8 mouse cellular contexts compared by ENCODE assay signal in the genomic region with DNA sequence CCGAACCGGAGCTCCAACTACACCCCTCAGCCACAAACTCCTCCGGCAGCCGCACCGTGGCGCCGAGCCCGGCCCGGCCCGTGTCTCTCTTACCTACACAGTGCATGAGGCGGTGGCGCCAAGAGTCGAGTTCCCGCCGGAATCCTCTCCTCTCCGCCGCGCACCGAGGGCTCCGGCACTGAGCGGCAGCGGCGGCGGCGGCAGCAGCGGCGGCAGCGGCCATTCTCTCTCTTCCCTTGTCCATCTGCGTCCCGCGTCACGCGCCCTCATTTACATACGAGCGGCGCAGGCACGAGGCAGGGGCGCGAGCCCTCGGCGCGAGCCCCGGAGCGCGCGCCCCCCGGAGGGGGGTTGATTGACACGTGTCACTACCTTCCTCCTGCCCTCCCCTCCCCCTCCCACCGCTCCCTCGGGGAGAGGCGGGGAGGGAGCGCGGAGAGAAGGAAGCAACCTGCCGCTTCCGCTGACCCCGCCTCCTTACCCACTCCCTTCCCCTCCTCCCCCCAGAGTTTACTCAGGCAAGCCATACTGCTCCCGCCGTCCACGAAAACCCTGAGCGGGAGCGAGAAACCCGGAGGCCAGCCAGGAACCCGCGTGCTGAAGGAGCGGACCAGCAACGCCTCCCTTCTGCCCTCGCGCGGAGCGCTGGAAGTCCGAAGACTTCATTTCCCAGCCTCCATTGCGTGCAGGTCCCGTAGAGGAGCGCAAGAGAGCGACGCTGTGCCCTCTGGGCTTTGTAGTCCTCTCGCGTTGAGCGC. TPM values are rescaled to one million over a fixed set of nuclear protein-coding genes. Genes with fewer than 3 reads are reported as not detected.
A peak's percentile ranks its signal among the peaks of the same experiment; 100 is the strongest.
DNase-seq lines count a peak whose midpoint lies in the region; ATAC-seq and TF ChIP-seq lines count a peak whose summit lies in the region.

A gene (minus strand): TSS at position 362 of the 758 bp plus-strand sequence.

- H3K36me3 ChIP-seq in embryonic facial prominence, embryonic 15.5 days, result no peaks in the 10 kb centered on the region
- H3K36me3 ChIP-seq in limb, embryonic 14.5 days (ENCODE audit: control insufficient read depth, insufficient read depth, low read length), result no peaks in the 10 kb centered on the region
- H3K36me3 ChIP-seq in midbrain, postnatal 0 days (ENCODE audit: insufficient read depth, low read length), result no peaks in the 10 kb centered on the region

- H3K4me1 ChIP-seq in bone marrow, adult 2 months (ENCODE audit: control insufficient read depth, insufficient read depth, low read length), result no peaks in the 10 kb centered on the region; the same call in 1 of the 2 replicates
- H3K4me1 ChIP-seq in embryonic facial prominence, embryonic 15.5 days, result 0 out of 2 replicates have a peak, but pooled peaks cover 4% of the 10 kb centered on the region
- peaks cover 4% of the 10 kb centered on the region; the same call in 1 of the 2 replicates for H3K4me1 ChIP-seq in limb, embryonic 14.5 days (ENCODE audit: control insufficient read depth, insufficient read depth, low read length)
- H3K4me1 ChIP-seq in midbrain, postnatal 0 days (ENCODE audit: insufficient read depth, low read length), result no peaks in the 10 kb centered on the region

- H3K4me2 ChIP-seq in embryonic facial prominence, embryonic 15.5 days (replicated peaks), result peak within 1 kb of the TSS; percentile 88
- H3K4me2 ChIP-seq in limb, embryonic 14.5 days (replicated peaks; ENCODE audit: low read depth, low read length, severe bottlenecking), result peak within 1 kb of the TSS; percentile 76
- peak within 1 kb of the TSS; percentile 81 for H3K4me2 ChIP-seq in midbrain, postnatal 0 days (ENCODE audit: low read depth, low read length, poor library complexity, severe bottlenecking)

- WGBS in bone marrow, adult 2 months, result under 1% methylated on average over 56 of the region's 79 CpGs
- WGBS in embryonic facial prominence, embryonic 15.5 days, result 0% methylated on average over 61 of the region's 79 CpGs
- WGBS in limb, embryonic 14.5 days, result under 1% methylated on average over 49 of the region's 79 CpGs
- under 1% methylated on average over 62 of the region's 79 CpGs for WGBS in midbrain, postnatal 0 days

- H3K27me3 ChIP-seq in embryonic facial prominence, embryonic 15.5 days, result no peaks in the 10 kb centered on the region
- no peaks in the 10 kb centered on the region for H3K27me3 ChIP-seq in limb, embryonic 14.5 days (ENCODE audit: control insufficient read depth, insufficient read depth, low read length)
- H3K27me3 ChIP-seq in midbrain, postnatal 0 days (ENCODE audit: insufficient read depth, low read length), result no peaks in the 10 kb centered on the region

- H3K4me3 ChIP-seq in bone marrow, adult 2 months (replicated peaks; ENCODE audit: control insufficient read depth, low read depth, low read length), result peak within 1 kb of the TSS; percentile 79
- peak within 1 kb of the TSS; percentile 89 for H3K4me3 ChIP-seq in embryonic facial prominence, embryonic 15.5 days (replicated peaks)
- peak within 1 kb of the TSS; percentile 82 for H3K4me3 ChIP-seq in limb, embryonic 14.5 days (replicated peaks; ENCODE audit: low read length)
- peak within 1 kb of the TSS; percentile 77 for H3K4me3 ChIP-seq in midbrain, postnatal 0 days (ENCODE audit: low read depth, low read length)

- peak; percentile 56; the same call in 1 of the 2 replicates for TF ChIP-seq POLR2A in bone marrow, adult 2 months (IDR thresholded peaks at IDR 0.05; ENCODE audit: borderline replicate concordance, control insufficient read depth, low read depth, low read length)
- TF ChIP-seq POLR2A in limb, embryonic 14.5 days (IDR thresholded peaks at IDR 0.05; ENCODE audit: borderline replicate concordance, extremely low read depth, insufficient read depth, insufficient read length), result 0 out of 2 replicates have a peak, but pooled peaks have one; percentile 46

- H3K9ac ChIP-seq in embryonic facial prominence, embryonic 15.5 days, result peak within 1 kb of the TSS; percentile 85
- peak within 1 kb of the TSS; percentile 93 for H3K9ac ChIP-seq in limb, embryonic 14.5 days (ENCODE audit: low read depth, low read length, severe bottlenecking)
- H3K9ac ChIP-seq in midbrain, postnatal 0 days (replicated peaks; ENCODE audit: low read length, poor library complexity, severe bottlenecking), result peak within 1 kb of the TSS; percentile 86

- peak; percentile 98 for DNase-seq in 416B (ENCODE audit: low read depth)
- DNase-seq in heart, adult 8-10 months (ENCODE audit: low spot score), result peak; percentile 95
- DNase-seq in kidney, adult 9 months, result peak; percentile 96
- peak; percentile 97 for DNase-seq in limb, embryonic 14.5 days (ENCODE audit: low spot score)
- DNase-seq in midbrain, postnatal 0 days (ENCODE audit: low spot score), result peak; percentile 98
- DNase-seq in spleen, postnatal 14 days (ENCODE audit: low spot score in 2 of 2), result peak; percentile 80 to 86

- H3K27ac ChIP-seq in bone marrow, adult 2 months (ENCODE audit: control insufficient read depth, insufficient read depth, low read depth, low read length, poor library complexity), result peak within 1 kb of the TSS; percentile 93
- H3K27ac ChIP-seq in embryonic facial prominence, embryonic 15.5 days (replicated peaks), result peak within 1 kb of the TSS; percentile 98
- peak within 1 kb of the TSS; percentile 99 for H3K27ac ChIP-seq in limb, embryonic 14.5 days (replicated peaks; ENCODE audit: low read depth, low read length)
- H3K27ac ChIP-seq in midbrain, postnatal 0 days (ENCODE audit: low read depth, low read length), result peak within 1 kb of the TSS; percentile 97

- no peaks in the 10 kb centered on the region for H3K9me3 ChIP-seq in embryonic facial prominence, embryonic 15.5 days (replicated peaks)
- no peaks in the 10 kb centered on the region for H3K9me3 ChIP-seq in limb, embryonic 14.5 days (ENCODE audit: control insufficient read depth, low read length)
- no peaks in the 10 kb centered on the region for H3K9me3 ChIP-seq in midbrain, postnatal 0 days (ENCODE audit: low read length)

- TF ChIP-seq CTCF in bone marrow, adult 2 months (IDR thresholded peaks at IDR 0.05; ENCODE audit: control insufficient read depth, insufficient read depth, low read length), result no peak
- peak; percentile 65 for TF ChIP-seq CTCF in midbrain, postnatal 0 days (IDR thresholded peaks at IDR 0.05)

- peak; percentile 97 for ATAC-seq in embryonic facial prominence, embryonic 15.5 days (ENCODE audit: insufficient number of reproducible peaks, low FRiP score, low TSS enrichment, low read depth)
- peak; percentile 94 for ATAC-seq in limb, embryonic 14.5 days (ENCODE audit: low FRiP score, low read depth)
- ATAC-seq in midbrain, postnatal 0 days (ENCODE audit: low FRiP score), result peak; percentile 96

RNA-seq across cellular contexts. Expression of the gene that starts here (rescaled TPM):
- 1.6 and 3.7 TPM in 2 replicates for polyA plus RNA-seq in bone marrow, adult 2 months (2011; ENCODE audit: insufficient read depth, insufficient read length, low replicate concordance, missing spikeins)
- 21.0 and 22.8 TPM in 2 replicates for polyA plus RNA-seq in embryonic facial prominence, embryonic 15.5 days (2015; fragmentation: Nextera tagmentation; extraction: Ambion mirVana)
- 1 to 10 TPM; 6.4 to 8.2 (median 6.9) TPM for total RNA-seq in heart, adult 8-10 months (2022)
- 6.5 and 7.4 TPM in 2 replicates for polyA plus RNA-seq in limb, embryonic 14.5 days (2012; rRNA removed)
- 21.1 and 24.1 TPM in 2 replicates for polyA plus RNA-seq in limb, embryonic 14.5 days (2014; fragmentation: Nextera tagmentation; extraction: Ambion mirVana)
- total RNA-seq in midbrain, postnatal 0 days (2014; rRNA removed), result 43.2 and 110 TPM in 2 replicates
- polyA plus RNA-seq in midbrain, postnatal 0 days (2015; fragmentation: Nextera tagmentation; extraction: Ambion mirVana), result 48.5 and 65.2 TPM in 2 replicates

Comparison
In these comparisons a context has a peak if more than half of its experiments do, and no peak if none do; other contexts are left out.
1. Peak in every context shown above with its lines: DNase-seq, ATAC-seq, H3K4me3 ChIP-seq and H3K27ac ChIP-seq.